Mouse (Mus musculus) stomach, embryonic 16.5 days (tissue): ENCODE measurements around the gene Chmp3. TPM values are rescaled to one million over a fixed set of nuclear protein-coding genes. Genes with fewer than 3 reads are reported as not detected.

Experiments used
- ATAC-seq: fragments of 200-750 bp; cut with Nextera tagmentation; 2 replicates; pipeline ENCODE4 v1.8.0; 2017; ENCODE audit warnings: moderate number of reproducible peaks, moderate TSS enrichment; ENCODE audit not compliant: insufficient read depth, low FRiP score
- H3K27ac ChIP-seq: fragments of 300-500 bp; sonication (generic); 2 replicates; pipeline ENCODE4 v1.5.1; 2014; ENCODE audit warnings: low read length
- H3K27me3 ChIP-seq: fragments of 300-500 bp; sonication (generic); 2 replicates; pipeline ENCODE4 v1.6.1; 2014; ENCODE audit warnings: low read length, control low read depth, mixed read lengths; ENCODE audit not compliant: control insufficient read depth, insufficient read depth
- H3K36me3 ChIP-seq: fragments of 300-500 bp; sonication (generic); 2 replicates; pipeline ENCODE4 v1.6.1; 2014; ENCODE audit warnings: low read length; ENCODE audit not compliant: control insufficient read depth, insufficient read depth
- H3K4me1 ChIP-seq: fragments of 300-500 bp; sonication (generic); 2 replicates; pipeline ENCODE4 v1.6.1; 2014; ENCODE audit warnings: low read length, control low read depth, mixed read lengths; ENCODE audit not compliant: control insufficient read depth, insufficient read depth
- H3K4me2 ChIP-seq: fragments of 300-500 bp; sonication (generic); 2 replicates; pipeline ENCODE4 v1.6.1; 2014; ENCODE audit warnings: low read depth, low read length, mixed read lengths
- H3K4me3 ChIP-seq: fragments of 300-500 bp; sonication (generic); replicated peaks from 2 replicates; pipeline ENCODE4 v1.5.1; 2014; ENCODE audit warnings: mild to moderate bottlenecking, low read length
- H3K9ac ChIP-seq: fragments of 300-500 bp; sonication (generic); 2 replicates; pipeline ENCODE4 v1.6.1; 2014; ENCODE audit warnings: low read length
- H3K9me3 ChIP-seq: fragments of 300-500 bp; sonication (generic); replicated peaks from 2 replicates; pipeline ENCODE4 v1.6.1; 2016; ENCODE audit warnings: low read length, control low read depth; ENCODE audit not compliant: control insufficient read depth
- WGBS: fragments of 180-500 bp; shearing (Covaris S2); extraction: QIAGEN DNeasy Blood & Tissue Kit; methylation state at CpG from one replicate; pipeline ENCODE4 v1.1.7; 2014; 5-methylcytosine and 5-hydroxymethylcytosine counted together
- polyA plus RNA-seq: library from polyadenylated mRNA; unstranded; fragments of >200 nt; fragmentation: Nextera tagmentation; extraction: Ambion mirVana; gene quantifications from 2 replicates; pipeline ENCODE4 v1.2.1, GENCODE M21; 2015

Chmp3 gene
- polyA plus RNA-seq, 1 experiment from 2014 or later: 75.1 TPM

DNA sequence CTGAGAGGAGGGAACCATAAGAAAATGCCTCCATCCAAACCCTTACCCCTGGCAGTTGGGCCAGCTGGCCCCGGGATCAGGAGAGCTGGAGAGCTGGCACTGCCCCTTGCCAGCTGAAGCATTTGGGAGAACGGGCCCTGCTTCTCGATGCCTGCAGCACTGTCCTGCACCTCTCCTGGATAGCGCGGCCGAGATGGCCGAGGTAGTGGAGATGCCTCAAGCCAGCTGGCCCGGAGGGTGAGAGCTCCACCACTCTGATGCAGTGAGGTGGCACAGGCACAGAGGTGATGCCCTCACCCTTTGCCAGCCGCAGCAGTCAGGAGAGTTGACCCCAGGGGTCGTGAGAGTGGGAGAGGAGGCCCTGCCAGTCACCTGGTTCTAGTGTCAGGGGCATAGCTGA is 16.5 kb upstream of the Chmp3 start:
- no peak overlapping the region for H3K9ac ChIP-seq
- H3K4me1 ChIP-seq: no peaks in the 10 kb centered on the region
- no peaks in the 10 kb centered on the region for H3K9me3 ChIP-seq
- H3K27ac ChIP-seq: no peak overlapping the region
- no peaks in the 10 kb centered on the region for H3K27me3 ChIP-seq
- H3K4me2 ChIP-seq: no peak overlapping the region
- no peak for ATAC-seq
- WGBS: 84% methylated on average over 10 of the region's 10 CpGs
- no peaks in the 10 kb centered on the region for H3K36me3 ChIP-seq
- H3K4me3 ChIP-seq: no peak overlapping the region

DNA sequence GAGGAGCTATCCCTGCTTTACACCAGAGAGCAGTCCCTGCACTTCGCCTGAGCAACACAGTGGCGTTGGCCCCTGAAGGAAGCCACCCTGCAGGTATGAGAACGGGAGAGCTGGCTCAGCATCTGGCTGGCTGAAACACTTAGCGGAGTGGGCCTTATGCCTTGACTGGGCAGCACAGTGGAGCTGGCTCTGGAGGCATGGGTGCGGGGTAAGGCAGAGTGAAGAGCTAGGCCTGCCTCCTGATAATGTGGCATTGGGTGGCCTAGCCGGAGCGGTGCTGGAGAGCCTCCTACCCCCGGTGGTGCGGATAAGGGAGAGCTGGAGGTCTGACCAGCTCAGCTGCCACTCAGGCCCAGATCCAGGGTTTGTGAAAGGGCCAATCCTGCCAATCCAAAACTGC is 15.8 kb upstream of the Chmp3 start:
- WGBS: 84% methylated on average over 9 of the region's 9 CpGs
- no peak for ATAC-seq
- no peaks in the 10 kb centered on the region for H3K9me3 ChIP-seq
- H3K4me1 ChIP-seq: no peaks in the 10 kb centered on the region
- no peaks in the 10 kb centered on the region for H3K27me3 ChIP-seq
- H3K4me3 ChIP-seq: no peak overlapping the region
- H3K9ac ChIP-seq: no peak overlapping the region
- H3K36me3 ChIP-seq: no peaks in the 10 kb centered on the region
- no peak overlapping the region for H3K4me2 ChIP-seq
- H3K27ac ChIP-seq: no peak overlapping the region

DNA sequence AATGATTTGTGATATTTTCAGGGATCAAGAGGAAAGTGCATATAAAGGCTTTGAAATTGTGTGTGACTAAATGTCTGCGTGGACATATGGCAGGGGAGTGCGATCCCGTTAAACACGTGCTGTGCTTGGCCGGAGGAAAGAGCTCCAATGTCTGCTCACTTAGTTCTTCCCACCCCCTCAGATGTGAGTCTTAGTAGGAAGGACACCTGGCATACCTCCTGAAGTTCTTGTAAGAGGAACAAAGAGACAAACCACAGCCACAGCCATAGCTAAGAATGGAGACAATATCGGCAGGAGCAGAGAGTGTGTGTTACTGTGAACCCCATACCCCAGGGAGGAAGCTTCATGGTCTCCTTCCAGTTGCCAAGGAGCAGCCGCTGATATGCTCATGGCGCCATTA is 13.4 kb upstream of the Chmp3 start:
- ATAC-seq: no peak
- Histone ChIP-seq H3K27me3 (no peaks in the 10 kb centered on the region), H3K4me2 (no peak overlapping the region), H3K9me3 (no peaks in the 10 kb centered on the region), H3K36me3 (no peaks in the 10 kb centered on the region), H3K4me1 (no peaks in the 10 kb centered on the region), H3K4me3 (no peak overlapping the region), H3K27ac (no peak overlapping the region), H3K9ac (no peak overlapping the region)
- WGBS: 83% methylated on average over 8 of the region's 8 CpGs

DNA sequence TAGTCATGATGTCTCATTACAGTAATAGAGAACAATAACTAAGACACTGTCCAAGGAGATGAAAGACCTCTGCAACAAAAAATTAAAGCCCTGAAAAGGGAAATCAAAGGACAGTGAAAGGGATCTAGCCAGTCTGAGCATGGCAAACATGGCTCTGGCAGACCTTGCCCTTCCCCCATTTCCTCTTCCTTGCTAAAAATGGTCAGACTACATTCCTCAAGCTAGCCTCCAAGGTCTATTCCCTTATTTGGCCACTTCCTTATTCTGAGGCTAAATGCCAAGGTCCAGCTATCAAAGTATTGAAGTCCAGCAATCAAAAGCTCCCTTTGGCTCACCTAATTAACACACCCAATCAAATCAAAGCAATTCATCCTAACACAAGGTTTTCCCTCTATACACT is 6.3 kb upstream of the Chmp3 start:
- Histone ChIP-seq H3K9me3 (no peaks in the 10 kb centered on the region), H3K9ac (no peak overlapping the region), H3K4me2 (no peak overlapping the region), H3K36me3 (no peaks in the 10 kb centered on the region), H3K27ac (no peak overlapping the region), H3K27me3 (no peaks in the 10 kb centered on the region), H3K4me1 (no peaks in the 10 kb centered on the region), H3K4me3 (no peak overlapping the region)
- ATAC-seq: no peak

DNA sequence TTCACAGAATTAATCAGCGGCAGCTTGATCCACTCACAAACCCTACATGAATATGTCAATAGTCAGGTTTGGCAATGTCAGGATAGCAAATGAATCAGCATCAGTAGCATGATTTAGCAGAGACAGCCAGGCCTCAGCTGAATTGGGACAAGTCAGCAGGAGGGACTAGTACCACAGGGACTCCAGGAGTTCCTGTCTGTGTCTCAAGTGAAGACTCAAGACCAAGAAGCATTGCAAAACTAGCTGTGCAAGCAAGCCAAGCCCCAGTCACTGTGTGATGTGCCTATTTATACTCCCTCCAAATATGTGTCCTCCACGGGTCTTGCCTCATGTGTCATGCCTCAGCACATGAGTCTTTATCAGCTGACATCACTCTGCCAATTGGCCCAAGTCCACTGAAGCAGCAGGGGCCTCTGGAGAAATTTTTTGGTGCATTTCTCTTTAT is 11.9 kb downstream of the Chmp3 start:
- Histone ChIP-seq H3K9me3 (no peaks in the 10 kb centered on the region), H3K4me3 (no peak overlapping the region), H3K27ac (no peak overlapping the region), H3K4me1 (no peaks in the 10 kb centered on the region), H3K4me2 (no peak overlapping the region), H3K9ac (no peak overlapping the region), H3K36me3 (no peaks in the 10 kb centered on the region), H3K27me3 (no peaks in the 10 kb centered on the region)
- ATAC-seq: no peak
- 83% methylated on average over 2 of the region's 2 CpGs for WGBS

DNA sequence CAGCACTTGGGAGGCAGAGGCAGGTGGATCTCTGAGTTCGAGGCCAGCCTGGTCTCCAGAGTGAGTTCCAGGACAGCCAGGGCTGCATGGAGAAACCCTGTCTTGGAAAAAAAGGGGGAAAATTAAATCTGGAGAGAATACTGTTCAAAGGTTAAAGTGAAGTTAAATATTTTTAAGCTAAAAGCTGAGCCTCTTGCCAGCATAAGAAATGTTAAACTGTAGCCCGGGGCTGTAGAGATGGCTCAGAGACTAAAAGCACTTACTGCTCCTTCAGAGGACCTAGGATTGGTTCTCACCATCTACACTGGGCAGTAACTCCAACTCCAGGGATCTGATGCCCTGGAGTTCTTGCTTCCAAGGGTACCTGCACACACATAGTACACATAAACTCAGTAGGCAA is 13.2 kb downstream of the Chmp3 start:
- Histone ChIP-seq H3K27ac (no peak overlapping the region), H3K4me3 (no peak overlapping the region), H3K9me3 (no peaks in the 10 kb centered on the region), H3K36me3 (no peaks in the 10 kb centered on the region), H3K27me3 (no peaks in the 10 kb centered on the region), H3K4me1 (no peaks in the 10 kb centered on the region), H3K4me2 (no peak overlapping the region), H3K9ac (no peak overlapping the region)
- WGBS: 95% methylated on average over 2 of the region's 2 CpGs
- ATAC-seq: no peak

DNA sequence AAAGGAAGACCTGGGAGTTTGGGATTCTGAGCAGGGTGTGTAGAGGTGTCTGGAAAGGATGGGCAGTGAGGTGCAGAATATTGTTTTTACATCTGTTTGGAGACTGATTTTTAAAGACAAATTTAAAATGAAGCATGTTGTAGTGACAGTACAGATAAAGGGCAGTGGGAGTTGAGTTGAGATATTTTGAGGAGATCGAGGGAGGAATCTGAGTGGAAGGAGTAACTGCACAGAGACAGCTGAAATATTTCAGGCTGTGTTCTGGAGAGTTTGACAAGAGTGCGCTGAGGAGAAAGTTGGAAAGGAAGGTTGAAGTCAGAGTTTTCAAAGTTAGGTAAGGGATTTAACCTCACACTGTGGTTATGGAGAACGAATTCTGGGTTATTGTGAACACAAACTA is 25.0 kb downstream of the Chmp3 start:
- Histone ChIP-seq H3K27ac (no peak overlapping the region), H3K27me3 (no peaks in the 10 kb centered on the region), H3K9me3 (no peaks in the 10 kb centered on the region), H3K36me3 (peaks cover 7% of the 10 kb centered on the region; the same call in 1 of the 2 replicates), H3K4me1 (no peaks in the 10 kb centered on the region), H3K9ac (no peak overlapping the region), H3K4me2 (no peak overlapping the region), H3K4me3 (no peak overlapping the region)
- 60% methylated on average over 3 of the region's 3 CpGs for WGBS
- no peak for ATAC-seq

DNA sequence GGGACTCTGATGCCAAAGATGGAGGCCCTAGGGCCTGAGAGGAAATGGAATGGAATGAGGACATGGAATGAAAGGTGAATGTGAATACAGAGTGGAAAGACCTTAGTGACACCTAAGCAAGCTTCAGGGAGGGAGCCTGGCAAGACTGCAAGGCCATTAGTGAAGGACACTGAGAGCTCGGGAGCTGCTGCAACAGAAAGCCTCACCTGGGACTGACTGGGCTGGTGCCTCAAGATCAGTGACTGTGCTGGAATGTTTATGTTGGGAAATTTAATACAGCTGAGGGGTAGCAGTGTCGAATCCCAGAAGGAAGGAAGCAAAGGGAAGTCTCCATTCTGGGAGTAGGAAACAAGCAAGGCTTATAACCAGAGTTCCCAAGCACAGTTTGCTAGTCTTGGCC is 25.4 kb downstream of the Chmp3 start:
- Histone ChIP-seq H3K27ac (no peak overlapping the region), H3K36me3 (peaks cover 7% of the 10 kb centered on the region; the same call in 1 of the 2 replicates), H3K9me3 (no peaks in the 10 kb centered on the region), H3K9ac (no peak overlapping the region), H3K4me3 (no peak overlapping the region), H3K27me3 (no peaks in the 10 kb centered on the region), H3K4me2 (no peak overlapping the region), H3K4me1 (no peaks in the 10 kb centered on the region)
- ATAC-seq: no peak
- 41% methylated on average over 2 of the region's 2 CpGs for WGBS

DNA sequence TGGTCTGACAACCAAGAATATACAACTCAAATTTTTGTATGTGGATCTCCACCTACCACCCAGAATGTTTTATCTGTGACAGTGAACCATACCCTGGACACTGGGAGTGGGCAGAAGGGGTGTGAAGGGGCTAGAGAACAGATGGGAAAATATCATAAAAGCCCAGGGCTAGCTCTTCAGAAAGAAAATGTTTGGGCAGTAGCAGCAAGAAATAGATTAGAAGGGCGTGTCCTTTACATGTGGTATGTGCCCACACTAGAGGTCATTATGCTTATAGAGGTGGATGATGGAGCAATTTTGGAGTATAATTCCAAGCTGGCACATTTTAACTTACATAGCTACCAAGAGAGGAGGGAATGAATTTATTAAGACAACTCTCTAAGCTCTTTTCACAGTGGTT is 31.8 kb downstream of the Chmp3 start:
- peaks cover 7% of the 10 kb centered on the region; the same call in 1 of the 2 replicates for H3K36me3 ChIP-seq
- H3K27ac ChIP-seq: no peak overlapping the region
- 86% methylated on average over 1 of the region's 1 CpGs for WGBS
- no peaks in the 10 kb centered on the region for H3K9me3 ChIP-seq
- no peaks in the 10 kb centered on the region for H3K4me1 ChIP-seq
- H3K27me3 ChIP-seq: no peaks in the 10 kb centered on the region
- H3K9ac ChIP-seq: no peak overlapping the region
- no peak overlapping the region for H3K4me3 ChIP-seq
- ATAC-seq: no peak
- no peak overlapping the region for H3K4me2 ChIP-seq

DNA sequence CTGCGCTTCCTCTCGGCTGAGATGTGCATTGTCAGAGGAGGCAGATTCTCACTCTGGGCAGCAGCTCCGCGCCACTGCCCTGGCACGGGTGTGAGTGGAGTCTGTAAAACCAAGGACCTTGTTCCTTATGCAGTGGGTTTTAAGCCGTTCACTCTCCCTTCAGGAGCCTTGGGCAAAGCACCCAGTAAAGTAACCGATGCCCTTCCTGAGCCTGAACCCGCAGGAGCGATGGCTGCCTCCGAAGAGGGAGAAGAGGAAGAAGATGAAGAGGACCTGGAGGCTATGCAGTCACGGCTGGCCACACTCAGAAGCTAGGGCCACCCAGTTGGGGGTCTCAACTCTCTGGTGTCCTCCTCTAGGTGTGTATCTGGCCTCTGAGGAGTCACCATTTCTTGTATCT is 35.9 kb downstream of the Chmp3 start:
- Histone ChIP-seq H3K9ac (no peak overlapping the region), H3K27ac (no peak overlapping the region), H3K4me2 (no peak overlapping the region), H3K27me3 (no peaks in the 10 kb centered on the region), H3K4me3 (no peak overlapping the region), H3K36me3 (peaks cover 3% of the 10 kb centered on the region; the same call in 1 of the 2 replicates), H3K9me3 (no peaks in the 10 kb centered on the region), H3K4me1 (no peaks in the 10 kb centered on the region)
- ATAC-seq: no peak
- WGBS: 94% methylated on average over 11 of the region's 11 CpGs
